ENCODE assay signal across 1 mouse cellular context in the genomic region with DNA sequence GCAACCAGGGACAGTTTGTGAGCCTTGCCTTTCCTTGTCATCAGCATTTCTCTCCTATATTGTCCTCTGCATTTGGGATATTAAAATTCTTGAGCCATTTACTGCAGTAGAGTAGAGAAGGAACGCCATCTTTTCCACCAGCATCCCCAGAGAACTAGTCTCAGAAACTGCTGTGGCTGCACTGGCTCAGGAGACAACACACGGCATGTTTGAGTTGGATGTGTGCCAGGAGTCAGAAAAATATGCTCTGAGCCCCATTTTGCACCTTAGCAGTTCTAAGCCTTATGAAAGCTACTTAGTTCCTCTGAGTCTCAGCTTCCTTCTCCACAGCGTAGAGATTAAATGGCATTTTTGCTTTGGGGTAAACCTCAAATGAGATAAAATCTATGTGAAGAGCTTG.
TF ChIP-seq lines count a peak whose summit lies in the region.

No protein-coding gene starts in this region.

TF ChIP-seq in MEL, 35 proteins besides CTCF, POLR2A, EP300 and RAD21:
- TF ChIP-seq MYB (IDR thresholded peaks at IDR 0.05; ENCODE audit: low read depth, low read length) (no peak), HCFC1 (IDR thresholded peaks at IDR 0.05; ENCODE audit: low read depth, low read length) (no peak), MAX (IDR thresholded peaks at IDR 0.05; ENCODE audit: low read length) (no peak), ZC3H11A (IDR thresholded peaks at IDR 0.05; ENCODE audit: low read depth, low read length) (no peak), ETS1 (IDR thresholded peaks at IDR 0.05; ENCODE audit: low read depth, low read length) (no peak), MAZ (IDR thresholded peaks at IDR 0.05; ENCODE audit: low read depth, low read length) (no peak), USF2 (IDR thresholded peaks at IDR 0.05; ENCODE audit: borderline replicate concordance in 1 of 2, insufficient read depth in 1 of 2, low read depth in 1 of 2, low read length in 2 of 2) (no peak), CHD1 (IDR thresholded peaks at IDR 0.05; ENCODE audit: low read depth, low read length) (no peak), ZKSCAN1 (IDR thresholded peaks at IDR 0.05; ENCODE audit: low read depth, low read length) (no peak), E2F4 (IDR thresholded peaks at IDR 0.05; ENCODE audit: borderline replicate concordance, low read depth, low read length) (no peak)
